Mouse (Mus musculus) heart, embryonic 15.5 days (tissue): ENCODE data around the gene Prl3d3. TPM values are rescaled to one million over a fixed set of nuclear protein-coding genes. Genes with fewer than 3 reads are reported as not detected.
"Not testable (repeated sequence)": the region's sequence is repeated elsewhere in the genome, so short reads cannot be mapped to it uniquely, and the experiment has no call there.

Experiments
- ATAC-seq: fragments of 200-750 bp; cut with Nextera tagmentation; replicated peaks from 2 replicates; pipeline ENCODE4 v1.8.0; 2017; ENCODE audit warnings: low read depth, moderate TSS enrichment; ENCODE audit not compliant: insufficient number of reproducible peaks, insufficient read depth, low FRiP score
- H3K27ac ChIP-seq: fragments of 300-500 bp; sonication (generic); 2 replicates; pipeline ENCODE4 v1.5.1; 2015; ENCODE audit warnings: mild to moderate bottlenecking, inconsistent platforms
- H3K27me3 ChIP-seq: fragments of 300-500 bp; sonication (generic); 2 replicates; pipeline ENCODE4 v1.6.1; 2015; ENCODE audit warnings: inconsistent platforms
- H3K36me3 ChIP-seq: fragments of 300-500 bp; sonication (generic); 2 replicates; pipeline ENCODE4 v1.6.1; 2015; ENCODE audit warnings: mild to moderate bottlenecking, inconsistent platforms
- H3K4me1 ChIP-seq: fragments of 300-500 bp; sonication (generic); replicated peaks from 2 replicates; pipeline ENCODE4 v1.6.1; 2015; ENCODE audit warnings: inconsistent platforms
- H3K4me2 ChIP-seq: fragments of 300-500 bp; sonication (generic); 2 replicates; pipeline ENCODE4 v1.6.1; 2015; ENCODE audit warnings: inconsistent platforms, mild to moderate bottlenecking, moderate library complexity
- H3K4me3 ChIP-seq: fragments of 300-500 bp; sonication (generic); 2 replicates; pipeline ENCODE4 v1.5.1; 2015; ENCODE audit warnings: mild to moderate bottlenecking, inconsistent platforms
- H3K9ac ChIP-seq: fragments of 300-500 bp; sonication (generic); 2 replicates; pipeline ENCODE4 v1.6.1; 2015; ENCODE audit warnings: mild to moderate bottlenecking, inconsistent platforms
- H3K9me3 ChIP-seq: fragments of 300-500 bp; sonication (generic); replicated peaks from 2 replicates; pipeline ENCODE4 v1.6.1; 2016; ENCODE audit warnings: inconsistent platforms
- WGBS: fragments of 180-500 bp; shearing (Covaris S2); methylation state at CpG from one replicate; pipeline ENCODE4 v1.1.7; 2015; ENCODE audit warnings: mixed read lengths; 5-methylcytosine and 5-hydroxymethylcytosine counted together
- polyA plus RNA-seq: library from polyadenylated mRNA; unstranded; fragments of >200 nt; fragmentation: Nextera tagmentation; extraction: Ambion mirVana; gene quantifications from 2 replicates; pipeline ENCODE4 v1.2.1, GENCODE M21; 2015

Prl3d3 gene
- not detected in 2 replicates for polyA plus RNA-seq

GRCm38 (mm10) chr13:27156490-27156889 is at the start of gene Prl3d3:
Gene Prl3d3 (plus strand): TSS chr13:27156790.
- not testable (repeated sequence) for ATAC-seq, H3K9ac ChIP-seq, H3K27ac ChIP-seq, H3K36me3 ChIP-seq, H3K4me3 ChIP-seq, H3K4me2 ChIP-seq, H3K27me3 ChIP-seq, H3K9me3 ChIP-seq, H3K4me1 ChIP-seq
- WGBS, result 64% methylated on average over 3 of the region's 3 CpGs

GRCm38 (mm10) chr13:27121398-27121797 is 35.2 kb upstream of the Prl3d3 start, which contains the start of gene Prl3d2:
Gene Prl3d2 (plus strand): TSS chr13:27121698.
- H3K4me1 ChIP-seq, H3K4me3 ChIP-seq, H3K36me3 ChIP-seq, H3K9ac ChIP-seq, H3K4me2 ChIP-seq, H3K9me3 ChIP-seq, H3K27ac ChIP-seq, ATAC-seq, H3K27me3 ChIP-seq: not testable (repeated sequence)
- 90% methylated on average over 4 of the region's 4 CpGs for WGBS

DNA sequence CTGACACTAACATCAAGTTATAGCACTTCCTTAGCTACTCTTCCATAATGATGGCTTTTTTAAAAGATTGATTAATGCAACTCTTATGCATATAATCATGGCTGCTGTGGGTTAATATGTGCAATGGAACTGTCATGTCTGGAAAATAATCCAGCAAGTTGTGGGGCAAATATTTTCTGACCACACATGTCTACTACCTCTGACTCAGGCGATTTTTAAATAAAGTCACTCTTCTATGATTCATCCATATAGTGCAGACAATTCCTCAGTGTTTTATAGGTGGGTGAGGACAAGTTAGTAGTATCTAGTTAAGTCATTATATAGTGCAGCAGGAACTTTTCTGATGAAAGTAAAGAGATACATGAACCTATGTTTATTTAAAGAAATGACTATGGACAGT is 8.3 kb upstream of the Prl3d3 start:
- Histone ChIP-seq H3K27ac (no peak overlapping the region), H3K36me3 (no peaks in the 10 kb centered on the region), H3K27me3 (no peaks in the 10 kb centered on the region), H3K4me3 (no peak overlapping the region), H3K9ac (no peak overlapping the region), H3K4me1 (no peaks in the 10 kb centered on the region), H3K4me2 (no peak overlapping the region), H3K9me3 (no peaks in the 10 kb centered on the region)
- no peak for ATAC-seq
- 53% methylated on average over 1 of the region's 1 CpGs for WGBS

GRCm38 (mm10) chr13:27196359-27196758 is 39.8 kb downstream of the Prl3d3 start, which contains the start of gene Prl3c1:
Gene Prl3c1 (plus strand): TSS chr13:27196659.
- H3K27ac ChIP-seq, result no peak within 1 kb of the TSS
- no peak within 1 kb of the TSS for H3K4me3 ChIP-seq
- H3K4me1 ChIP-seq, result no peaks in the 10 kb centered on the region
- H3K9me3 ChIP-seq, result no peaks in the 10 kb centered on the region
- H3K27me3 ChIP-seq, result no peaks in the 10 kb centered on the region
- H3K4me2 ChIP-seq, result no peak within 1 kb of the TSS
- no peak within 1 kb of the TSS for H3K9ac ChIP-seq
- WGBS, result 64% methylated on average over 1 of the region's 1 CpGs
- H3K36me3 ChIP-seq, result no peaks in the 10 kb centered on the region
- ATAC-seq, result no peak

Other genes with a start within 250 kb of the Prl3d3 start
- gene Prl, start 99.2 kb upstream of the Prl3d3 start, polyA plus RNA-seq, result not detected in 2 replicates
- not detected in 2 replicates for gene Prl3d1, start 62.6 kb upstream of the Prl3d3 start, polyA plus RNA-seq
- gene Prl3d2, start 35.1 kb upstream of the Prl3d3 start, polyA plus RNA-seq, result not detected in 2 replicates
- gene Prl3c1, start 39.9 kb downstream of the Prl3d3 start, polyA plus RNA-seq, result not detected in 2 replicates
- not detected in 2 replicates for gene Prl3b1, start 85.1 kb downstream of the Prl3d3 start, polyA plus RNA-seq
- gene Prl3a1, start 102.6 kb downstream of the Prl3d3 start, polyA plus RNA-seq, result not detected in 2 replicates
- gene Prl6a1, start 155.8 kb downstream of the Prl3d3 start, polyA plus RNA-seq, result not detected in 2 replicates
- not detected in 2 replicates for gene Prl8a2, start 188.9 kb downstream of the Prl3d3 start, polyA plus RNA-seq
- not detected in 2 replicates for gene Prl2b1, start 234.1 kb downstream of the Prl3d3 start, polyA plus RNA-seq